ENCODE assay signal across 19 mouse cellular contexts in genomic region chr2:146646973-146647282, GRCm38 (mm10).
A peak's percentile ranks its signal among the peaks of the same experiment; 100 is the strongest.
DNase-seq lines count a peak whose midpoint lies in the region; ATAC-seq and TF ChIP-seq lines count a peak whose summit lies in the region.
"Had no signal": no experiment of that assay in that cellular context is flagged by ENCODE, and none has a peak within 500 bp of the region (broad histone marks: within the 10 kb centered on the region; RNA-seq: fewer than 3 reads in every experiment).

No protein-coding gene starts in this region.

- H3K36me3 ChIP-seq in kidney, embryonic 14.5 days (ENCODE audit: control insufficient read depth, insufficient read depth, low read length): no peaks in the 10 kb centered on the region
- H3K36me3 ChIP-seq in forebrain, embryonic 12.5 days (replicated peaks): no peaks in the 10 kb centered on the region
- no peaks in the 10 kb centered on the region for H3K36me3 ChIP-seq in forebrain, embryonic 14.5 days (ENCODE audit: control insufficient read depth, insufficient read depth, low read length)
- H3K36me3 ChIP-seq in midbrain, postnatal 0 days (ENCODE audit: insufficient read depth, low read length): no peaks in the 10 kb centered on the region
- H3K36me3 ChIP-seq: embryonic facial prominence, embryonic 15.5 days; heart, embryonic 12.5 days had no signal

- TF ChIP-seq CTCF in midbrain, postnatal 0 days (IDR thresholded peaks at IDR 0.05): no peak

- no peak for DNase-seq in kidney, adult 9 months
- DNase-seq in forebrain, embryonic 14.5 days (ENCODE audit: low spot score): no peak
- DNase-seq in midbrain, postnatal 0 days (ENCODE audit: low spot score): no peak
- DNase-seq in right cerebral cortex, postnatal 14 days: no peak
- DNase-seq: cerebellum, adult 18-20 months; cerebellum, postnatal 25 days; gastrocnemius, adult 2 months; heart, postnatal 14 days; layer of hippocampus, postnatal 36 days; liver, postnatal 0 days; lung, postnatal 10 days; right cerebral cortex, postnatal 4 days; thymus, adult 2 months had no signal

- H3K9ac ChIP-seq in kidney, embryonic 14.5 days (ENCODE audit: low read depth, low read length): no peak overlapping the region
- H3K9ac ChIP-seq in forebrain, embryonic 12.5 days: no peak overlapping the region
- H3K9ac ChIP-seq in forebrain, embryonic 14.5 days (ENCODE audit: low read length): no peak overlapping the region
- 0 out of 2 replicates have a peak overlapping the region, but pooled peaks have one; percentile 29 for H3K9ac ChIP-seq in midbrain, postnatal 0 days (replicated peaks; ENCODE audit: low read length, poor library complexity, severe bottlenecking)
- H3K9ac ChIP-seq: embryonic facial prominence, embryonic 15.5 days; heart, embryonic 12.5 days; liver, postnatal 0 days had no signal

- H3K4me2 ChIP-seq in kidney, embryonic 14.5 days (replicated peaks; ENCODE audit: low read depth, low read length): no peak overlapping the region
- H3K4me2 ChIP-seq in forebrain, embryonic 12.5 days: peak overlapping the region; percentile 27; the same call in 1 of the 2 replicates
- peak overlapping the region; percentile 27; the same call in 1 of the 2 replicates for H3K4me2 ChIP-seq in forebrain, embryonic 14.5 days (ENCODE audit: low read length)
- H3K4me2 ChIP-seq in midbrain, postnatal 0 days (ENCODE audit: low read depth, low read length, poor library complexity, severe bottlenecking): peak overlapping the region; percentile 26; the same call in 1 of the 2 replicates
- H3K4me2 ChIP-seq: embryonic facial prominence, embryonic 15.5 days; heart, embryonic 12.5 days had no signal

- ATAC-seq in kidney, embryonic 14.5 days (ENCODE audit: low FRiP score, low TSS enrichment): no peak
- ATAC-seq in forebrain, embryonic 12.5 days (ENCODE audit: low FRiP score): no peak; the same call in 1 of the 2 replicates
- peak; percentile 40; the same call in 1 of the 2 replicates for ATAC-seq in forebrain, embryonic 14.5 days
- no peak for ATAC-seq in midbrain, postnatal 0 days (ENCODE audit: low FRiP score)
- ATAC-seq in frontal cortex, adult (ENCODE audit: low TSS enrichment): no peak
- ATAC-seq: inflammation-experienced regulatory T-cells, adult 6 months; liver, postnatal 0 days had no signal

- H3K4me1 ChIP-seq in kidney, embryonic 14.5 days (ENCODE audit: control insufficient read depth, insufficient read depth, low read length): no peaks in the 10 kb centered on the region
- peaks cover 9% of the 10 kb centered on the region for H3K4me1 ChIP-seq in forebrain, embryonic 12.5 days
- no peaks in the 10 kb centered on the region; the same call in 1 of the 2 replicates for H3K4me1 ChIP-seq in forebrain, embryonic 14.5 days (ENCODE audit: control insufficient read depth, insufficient read depth, low read length)
- H3K4me1 ChIP-seq in midbrain, postnatal 0 days (ENCODE audit: insufficient read depth, low read length): no peaks in the 10 kb centered on the region
- H3K4me1 ChIP-seq: embryonic facial prominence, embryonic 15.5 days; heart, embryonic 12.5 days had no signal

- no peak overlapping the region for H3K4me3 ChIP-seq in kidney, embryonic 14.5 days (ENCODE audit: low read length)
- no peak overlapping the region for H3K4me3 ChIP-seq in forebrain, embryonic 12.5 days (replicated peaks)
- no peak overlapping the region for H3K4me3 ChIP-seq in forebrain, embryonic 14.5 days (ENCODE audit: low read depth, low read length)
- H3K4me3 ChIP-seq in midbrain, postnatal 0 days (ENCODE audit: low read depth, low read length): no peak overlapping the region
- H3K4me3 ChIP-seq: embryonic facial prominence, embryonic 15.5 days; gastrocnemius, adult 2 months; heart, embryonic 12.5 days had no signal

- WGBS in kidney, embryonic 14.5 days: 50% methylated on average over 2 of the region's 2 CpGs
- 58% methylated on average over 2 of the region's 2 CpGs for WGBS in forebrain, embryonic 12.5 days
- 41% methylated on average over 2 of the region's 2 CpGs for WGBS in forebrain, embryonic 14.5 days
- 76% methylated on average over 2 of the region's 2 CpGs for WGBS in midbrain, postnatal 0 days

- no peaks in the 10 kb centered on the region for H3K9me3 ChIP-seq in kidney, embryonic 14.5 days (ENCODE audit: control insufficient read depth, low read length)
- H3K9me3 ChIP-seq in forebrain, embryonic 12.5 days: no peaks in the 10 kb centered on the region
- no peaks in the 10 kb centered on the region for H3K9me3 ChIP-seq in forebrain, embryonic 14.5 days (replicated peaks; ENCODE audit: control insufficient read depth, low read length)
- no peaks in the 10 kb centered on the region for H3K9me3 ChIP-seq in midbrain, postnatal 0 days (ENCODE audit: low read length)
- H3K9me3 ChIP-seq: embryonic facial prominence, embryonic 15.5 days; heart, embryonic 12.5 days had no signal

- no peaks in the 10 kb centered on the region for H3K27me3 ChIP-seq in kidney, embryonic 14.5 days (ENCODE audit: control insufficient read depth, insufficient read depth, low read length)
- H3K27me3 ChIP-seq in forebrain, embryonic 12.5 days: peaks cover 33% of the 10 kb centered on the region
- 0 out of 2 replicates have a peak, but pooled peaks cover 3% of the 10 kb centered on the region for H3K27me3 ChIP-seq in forebrain, embryonic 14.5 days (replicated peaks; ENCODE audit: control insufficient read depth, insufficient read depth, low read length)
- no peaks in the 10 kb centered on the region for H3K27me3 ChIP-seq in midbrain, postnatal 0 days (ENCODE audit: insufficient read depth, low read length)
- H3K27me3 ChIP-seq: embryonic facial prominence, embryonic 15.5 days; heart, embryonic 12.5 days had no signal

- H3K27ac ChIP-seq in kidney, embryonic 14.5 days (ENCODE audit: low read depth, low read length): peak overlapping the region; percentile 45; the same call in 1 of the 2 replicates
- no peak overlapping the region for H3K27ac ChIP-seq in forebrain, embryonic 12.5 days
- H3K27ac ChIP-seq in forebrain, embryonic 14.5 days (ENCODE audit: low read depth, low read length): no peak overlapping the region
- H3K27ac ChIP-seq in midbrain, postnatal 0 days (ENCODE audit: low read depth, low read length): no peak overlapping the region
- H3K27ac ChIP-seq: embryonic facial prominence, embryonic 15.5 days; gastrocnemius, adult 2 months had no signal
